Mouse (Mus musculus) kidney, postnatal 4 days (tissue): ENCODE data around the gene Serpinf2.
A peak's percentile ranks its signal among the peaks of the same experiment; 100 is the strongest.
"Not testable (repeated sequence)": the region's sequence is repeated elsewhere in the genome, so short reads cannot be mapped to it uniquely, and the experiment has no call there.

ENCODE experiments used
- DNase-seq, 2 experiments: peaks; one replicate each; pipeline ENCODE4 v3.0.0; 2021; ENCODE audit warnings: mixed read lengths in 2 of 2

The Serpinf2 gene

DNA sequence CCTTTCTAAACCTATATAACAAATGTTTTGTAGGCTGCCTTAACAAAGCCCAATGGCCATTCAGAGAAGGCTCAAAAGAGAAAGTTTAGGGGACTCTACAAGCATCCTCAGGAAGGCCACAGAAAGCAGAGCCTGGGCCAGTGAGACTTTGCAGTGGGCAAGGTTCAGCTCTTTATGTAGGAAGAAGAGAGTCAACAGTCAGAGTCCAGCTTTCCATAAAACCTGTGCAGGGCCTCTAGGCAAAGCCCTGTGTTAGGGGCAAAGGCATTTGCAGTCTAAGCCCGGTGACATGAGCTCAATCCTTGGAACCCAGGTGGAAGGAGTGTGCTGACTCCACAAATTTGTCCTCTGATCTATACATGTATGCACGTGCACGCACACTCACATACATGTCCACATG, 14.9 kb downstream of the Serpinf2 start:
- DNase-seq = no peak

DNA sequence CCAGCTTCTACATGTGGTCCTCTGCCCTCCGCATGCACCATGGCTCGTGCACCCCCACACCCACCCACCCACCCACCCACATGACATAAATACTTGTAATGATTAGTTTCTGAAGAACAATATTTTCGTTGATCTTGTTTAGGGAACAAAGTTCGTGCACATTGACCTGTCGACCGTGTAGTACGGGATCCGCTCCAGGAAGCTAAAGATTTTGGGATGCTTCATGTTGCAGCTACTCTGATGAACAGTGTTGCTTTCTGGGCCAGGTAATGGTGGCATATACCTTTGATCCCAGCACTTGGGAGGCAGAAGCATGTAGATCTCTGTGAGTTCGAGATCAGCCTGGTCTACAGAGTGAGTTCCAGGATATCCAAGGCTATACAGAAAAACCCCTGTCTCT, 15.4 kb downstream of the Serpinf2 start:
- DNase-seq = no peak

DNA sequence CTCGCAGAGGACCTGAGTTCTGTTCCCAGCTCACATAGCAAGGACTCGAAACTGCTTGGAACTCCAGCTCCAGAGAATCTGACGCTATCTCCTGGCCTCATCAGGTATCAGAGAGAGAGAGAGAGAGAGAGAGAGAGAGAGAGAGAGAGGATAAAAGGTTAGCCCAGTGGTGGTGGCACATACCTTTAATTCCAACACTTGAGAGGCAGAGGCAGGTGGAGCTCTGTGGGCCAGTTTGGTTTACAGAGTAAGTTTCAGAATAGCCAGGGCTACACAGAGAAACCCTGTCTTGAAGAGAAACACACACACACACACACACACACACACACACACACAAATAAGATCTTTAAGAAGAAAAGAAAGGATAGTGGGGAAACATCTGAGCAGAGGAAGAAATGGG, 16.3 kb downstream of the Serpinf2 start:
- no peak for DNase-seq

DNA sequence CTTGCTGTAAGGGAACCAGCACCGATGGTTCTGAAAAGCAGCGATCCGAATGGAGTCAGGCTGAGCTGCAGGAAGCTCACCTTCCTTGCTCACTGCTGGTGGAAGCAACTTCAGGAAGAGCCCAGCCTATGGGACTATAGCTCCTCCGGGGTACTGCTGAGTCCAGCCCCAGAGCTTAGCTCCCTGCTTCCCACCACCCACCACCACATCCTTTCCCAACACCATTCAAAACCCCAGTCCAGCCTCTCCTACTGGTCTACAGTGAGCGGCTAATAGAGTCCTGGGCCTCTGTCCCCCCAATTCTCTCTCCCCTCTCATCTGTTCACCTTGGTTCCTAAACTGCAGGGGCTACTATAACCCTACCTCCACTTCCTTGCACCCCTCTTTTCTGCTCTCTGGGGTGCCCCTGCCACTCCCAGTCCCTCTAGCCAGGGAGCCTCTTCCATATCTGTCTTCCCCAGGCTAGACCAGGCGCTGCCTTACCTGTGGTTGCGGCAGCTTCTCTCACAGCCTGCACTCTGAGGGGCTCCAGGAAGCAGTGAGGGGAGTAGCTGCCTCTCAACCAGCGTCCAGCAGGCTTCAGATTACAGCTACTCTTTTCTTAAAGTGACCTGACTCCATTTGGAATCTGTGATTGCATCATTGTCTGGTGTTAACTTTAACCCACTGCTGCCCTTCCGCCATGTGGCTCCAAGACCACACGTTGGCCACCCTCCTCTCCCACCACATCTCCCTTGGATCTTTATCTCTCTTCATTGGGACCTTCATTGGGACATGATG, 17.2 kb downstream of the Serpinf2 start, which contains the start of gene Serpinf1:
Serpinf1 (minus strand) TSS at position 689 of the 780 bp plus-strand sequence.
- DNase-seq = no peak

GRCm38 (mm10) chr11:75421375-75422012, 17.9 kb downstream of the Serpinf2 start:
- DNase-seq = no peak

DNA sequence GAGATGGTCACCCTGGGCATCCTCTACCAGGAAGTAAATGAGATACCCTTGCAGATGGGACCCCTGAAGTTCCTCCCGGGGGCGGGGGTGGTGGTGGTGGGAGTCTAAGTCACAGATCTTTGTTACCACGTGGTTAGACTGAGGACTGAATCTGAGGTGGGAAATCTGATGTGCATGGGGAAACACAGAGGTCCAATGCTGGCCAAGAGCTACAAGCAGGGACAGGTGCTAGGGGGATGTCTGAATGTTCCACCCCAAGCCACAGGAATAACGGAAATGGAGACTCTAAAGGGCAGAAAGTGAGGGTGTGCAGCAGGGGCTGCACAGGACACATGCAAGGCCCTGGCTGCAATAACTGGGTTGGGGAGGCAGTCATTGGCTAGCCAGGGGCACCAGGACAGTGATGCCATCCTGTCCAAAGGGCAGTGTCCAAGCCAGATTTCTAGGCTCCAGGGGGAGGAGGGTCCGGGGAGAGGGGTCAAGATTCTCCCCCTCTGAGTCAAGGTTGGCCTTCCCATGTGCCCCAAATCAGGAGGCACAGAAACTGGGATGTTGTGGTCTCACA, 18.5 kb downstream of the Serpinf2 start:
- DNase-seq = no peak

DNA sequence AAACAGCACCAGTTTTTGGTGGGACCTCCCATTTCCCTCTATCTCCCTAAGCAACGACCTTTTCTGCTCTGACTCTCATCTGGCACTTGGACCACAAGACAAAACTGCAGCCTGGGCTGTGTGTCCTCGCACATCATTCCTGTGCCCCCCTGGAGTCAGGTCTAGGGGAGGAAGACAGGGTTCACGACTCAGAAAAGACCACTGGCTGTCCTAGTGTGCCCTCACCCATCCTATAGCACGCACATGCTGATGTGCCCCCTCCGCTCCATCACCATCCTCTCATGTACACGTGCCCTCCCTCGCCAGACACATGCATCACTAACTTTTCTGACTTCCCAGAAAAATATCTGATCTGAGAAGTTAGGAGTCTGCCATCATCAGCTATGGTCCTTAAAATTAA, 19.4 kb downstream of the Serpinf2 start:
- DNase-seq = no peak

- DNase-seq = no peak
Observed at GRCm38 (mm10) chr11:75415994-75416393, 23.4 kb downstream of the Serpinf2 start.

GRCm38 (mm10) chr11:75415096-75415495, 24.3 kb downstream of the Serpinf2 start:
- DNase-seq = no peak

DNA sequence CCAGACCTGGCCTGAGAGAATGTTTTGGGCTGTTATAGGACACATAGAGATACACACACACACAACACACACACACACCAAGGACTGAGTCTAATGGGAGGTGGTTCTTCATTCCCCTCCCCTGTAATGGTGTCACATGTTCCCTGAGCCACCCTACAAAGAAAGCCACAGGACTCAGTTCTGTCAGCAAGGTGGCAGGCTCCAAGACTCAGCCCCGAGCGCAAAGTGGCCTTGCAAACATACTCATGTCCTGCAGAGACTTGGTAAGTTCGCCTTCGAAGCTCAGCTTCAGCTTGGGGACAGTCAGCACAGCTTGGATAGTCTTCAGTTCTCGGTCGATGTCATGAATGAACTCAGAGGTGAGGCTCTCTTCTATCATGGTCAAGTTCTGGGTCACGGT, 28.8 kb downstream of the Serpinf2 start:
- DNase-seq = no peak

- DNase-seq = peak; percentile 54 to 66
Observed at GRCm38 (mm10) chr11:75409679-75410575, 29.5 kb downstream of the Serpinf2 start.

GRCm38 (mm10) chr11:75406865-75407264, 32.5 kb downstream of the Serpinf2 start:
- peak; percentile 75 to 76 for DNase-seq

- DNase-seq = no peak
Observed at GRCm38 (mm10) chr11:75406104-75406503, 33.3 kb downstream of the Serpinf2 start.

DNA sequence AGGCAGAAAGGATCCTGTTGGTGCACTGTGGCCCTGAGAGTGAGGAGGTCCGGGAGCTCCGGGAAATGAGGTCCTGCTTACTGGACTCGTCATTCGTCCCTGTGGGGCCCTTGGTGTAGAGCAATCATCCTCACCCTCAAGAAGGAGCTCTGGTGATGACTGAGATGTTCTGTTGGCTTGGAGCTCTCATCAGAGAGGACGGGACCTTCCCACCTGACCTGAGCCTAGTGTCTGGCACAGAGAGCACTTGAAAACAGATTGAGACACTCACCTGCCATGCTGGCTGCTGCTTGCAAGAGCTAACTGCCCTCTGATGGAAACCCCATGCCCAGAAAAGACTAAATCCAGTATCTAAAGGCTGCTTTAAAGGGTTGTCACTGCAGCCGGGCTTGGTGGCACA, 34.6 kb downstream of the Serpinf2 start:
- DNase-seq = no peak

DNA sequence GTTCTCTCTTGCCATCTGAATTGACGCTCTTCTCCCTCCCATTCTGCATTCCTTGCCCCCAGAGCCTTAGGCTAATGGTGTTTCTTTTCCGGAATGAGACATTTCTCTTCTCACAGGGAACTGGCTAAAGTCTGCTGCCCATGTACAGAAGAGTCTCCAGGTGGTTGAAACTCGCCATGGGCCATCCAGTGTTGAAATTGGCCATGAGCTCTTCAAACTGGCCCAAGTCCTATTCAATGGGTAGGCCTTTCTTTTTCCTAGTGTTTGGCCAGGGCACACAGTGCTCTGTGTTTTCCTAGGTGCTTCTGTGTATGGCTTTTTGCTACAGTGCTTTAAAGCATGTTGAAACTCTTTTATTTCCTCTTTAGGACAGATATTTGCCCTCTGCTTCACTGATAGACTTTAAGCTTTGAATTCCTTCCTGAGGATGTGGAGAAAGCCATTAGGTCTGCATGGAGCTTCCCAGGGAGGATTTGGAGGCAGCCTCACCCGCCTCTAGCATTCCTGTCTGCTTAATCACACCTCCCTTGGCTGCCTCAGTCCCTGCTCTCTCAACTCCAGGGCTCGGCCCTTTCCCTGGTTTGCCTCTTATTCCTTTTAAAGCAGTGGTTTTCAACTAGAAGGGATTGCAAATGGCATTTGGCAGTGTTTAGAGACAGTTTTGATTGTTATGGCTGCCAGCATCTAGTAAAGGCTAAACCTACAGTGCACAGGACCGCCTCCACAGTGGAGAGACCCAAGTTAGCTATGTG, 35.9 kb downstream of the Serpinf2 start:
- DNase-seq = peak in 1 of 2 experiments; percentile 16

- DNase-seq = peak; percentile 41 to 63
Observed at GRCm38 (mm10) chr11:75402271-75402690, 37.1 kb downstream of the Serpinf2 start.

DNA sequence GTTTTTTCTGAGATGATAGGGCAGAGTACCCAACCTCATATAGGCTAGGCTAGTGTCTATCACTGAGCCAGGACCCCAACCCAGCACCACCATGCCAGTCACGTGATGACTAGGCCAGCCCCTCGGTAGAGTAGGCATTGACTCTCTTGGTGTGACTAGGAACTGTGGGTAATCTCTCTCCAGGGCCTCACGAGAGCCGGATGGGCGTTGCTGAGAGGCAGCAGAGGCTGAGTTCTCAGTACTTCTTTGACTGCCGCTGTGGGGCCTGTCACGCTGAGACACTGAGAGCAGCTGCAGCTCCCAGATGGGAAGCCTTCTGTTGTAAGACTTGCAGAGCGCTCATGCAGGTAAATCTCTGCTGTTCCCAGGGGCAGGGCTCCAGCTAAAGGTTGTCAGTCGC, 39.3 kb downstream of the Serpinf2 start:
- no peak for DNase-seq

GRCm38 (mm10) chr11:75399411-75399841, 40.0 kb downstream of the Serpinf2 start:
- no peak for DNase-seq

DNA sequence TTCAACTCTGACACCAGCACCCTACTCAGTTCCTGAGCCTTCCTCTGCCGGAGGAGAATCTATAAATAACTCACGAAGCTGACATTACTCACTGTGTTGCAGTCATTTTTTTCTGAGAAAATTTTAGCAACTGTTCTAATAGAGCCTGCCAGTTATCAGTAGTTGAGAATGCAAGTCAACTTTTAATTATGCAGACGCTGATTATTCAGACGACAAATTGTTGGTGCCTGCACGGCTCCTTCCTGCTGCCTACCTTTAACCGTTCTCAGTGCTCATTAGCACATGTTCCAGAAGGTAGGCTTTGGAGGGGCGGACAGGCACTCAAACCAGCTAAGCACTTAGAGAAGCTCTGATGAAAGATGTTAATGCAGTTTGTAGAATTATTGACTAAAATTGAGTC, 41.9 kb downstream of the Serpinf2 start:
- DNase-seq = no peak

DNA sequence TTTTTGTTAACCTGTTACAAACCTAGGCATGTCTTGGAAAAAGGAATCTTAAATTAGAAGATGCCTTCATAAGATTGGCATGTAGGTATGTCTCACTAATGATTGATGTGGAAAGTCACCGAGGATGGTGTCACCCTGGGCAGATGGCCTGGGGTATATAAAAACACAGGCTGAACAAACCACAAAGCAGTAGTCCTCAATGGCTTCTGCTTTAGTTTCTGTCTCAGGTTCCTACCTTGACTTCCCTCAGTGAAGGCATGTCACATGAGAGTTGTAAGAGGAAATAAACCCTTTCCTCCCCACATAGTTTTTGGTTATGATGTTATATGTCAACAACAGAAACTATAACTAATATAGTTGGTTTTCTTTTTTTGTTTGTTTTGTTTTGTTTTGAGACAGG, 43.8 kb downstream of the Serpinf2 start:
- no peak for DNase-seq

DNA sequence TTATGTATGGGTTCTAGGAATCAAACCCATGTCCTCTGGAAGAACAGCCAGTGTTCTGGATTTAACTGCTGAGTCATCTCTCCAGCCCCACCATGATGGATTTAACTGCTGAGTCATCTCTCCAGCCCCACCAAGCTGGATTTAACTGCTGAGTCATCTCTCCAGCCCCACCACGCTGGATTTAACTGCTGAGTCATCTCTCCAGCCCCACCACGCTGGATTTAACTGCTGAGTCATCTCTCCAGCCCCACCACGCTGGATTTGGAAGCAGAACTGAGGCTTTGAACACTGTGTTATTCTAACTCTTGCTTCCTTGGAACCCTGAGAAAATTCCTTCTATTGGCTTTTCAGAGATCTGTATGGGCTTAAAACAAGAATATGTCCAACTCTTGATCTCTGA, 55.9 kb downstream of the Serpinf2 start:
- DNase-seq = not testable (repeated sequence)
